Mouse (Mus musculus): ENCODE measurements around the gene Tmem200c. TPM values are rescaled to one million over a fixed set of nuclear protein-coding genes. Genes with fewer than 3 reads are reported as not detected.

The Tmem200c gene
- polyA plus RNA-seq, 3 experiments from 2014 or later, result not detected

Other genes with a start within 250 kb of the Tmem200c start
- under 1 TPM; 0.16 to 0.98 (median 0.34) TPM for gene Epb41l3, start 249.1 kb downstream of the Tmem200c start, polyA plus RNA-seq (2017; shearing (Covaris generic))

All from inflammation-experienced regulatory T-cells, adult 6 months (primary cell).